Mouse (Mus musculus) liver, adult 2 months (tissue): ENCODE data around the gene Bicral.

ENCODE experiments used
- CTCF ChIP-seq: fragments of 200-500 bp; IDR thresholded peaks from 2 replicates; pipeline ENCODE4 v1.5.1; 2011; ENCODE audit warnings: low read depth, low read length, control low read depth
- POLR2A ChIP-seq: fragments of 200-500 bp; IDR thresholded peaks from 2 replicates; pipeline ENCODE4 v1.6.1; 2011; ENCODE audit warnings: low read length, control low read depth; ENCODE audit not compliant: insufficient read depth; ENCODE audit errors: extremely low read depth

DNA sequence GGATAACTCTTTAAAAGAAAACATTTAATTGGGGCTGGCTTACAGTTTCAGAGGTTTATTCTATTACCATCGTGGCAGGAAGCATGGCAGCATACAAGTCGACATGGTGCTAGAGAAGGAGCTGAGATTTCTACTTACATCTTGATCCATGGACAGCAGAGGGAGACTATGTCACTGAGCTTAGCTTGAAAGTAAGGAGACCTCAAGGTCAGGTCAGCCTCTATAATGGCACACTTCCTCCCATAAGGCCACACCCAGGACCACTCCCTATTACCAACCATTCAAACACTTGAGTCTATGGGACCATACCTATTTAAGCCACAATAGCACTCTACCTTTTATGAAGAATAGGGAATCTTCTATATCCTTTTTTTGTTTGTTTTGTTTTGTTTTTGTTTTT is 65.3 kb downstream of the Bicral start:
- TF ChIP-seq CTCF (no peak), POLR2A (no peak)
